Mouse (Mus musculus): ENCODE measurements at regions not wholly inside any gene's neighbourhood (a gene's known extent, or its start where the extent isn't known, plus 50 kb on each side); places are given as distances from the start of the nearest gene placed in this dataset.

DNA sequence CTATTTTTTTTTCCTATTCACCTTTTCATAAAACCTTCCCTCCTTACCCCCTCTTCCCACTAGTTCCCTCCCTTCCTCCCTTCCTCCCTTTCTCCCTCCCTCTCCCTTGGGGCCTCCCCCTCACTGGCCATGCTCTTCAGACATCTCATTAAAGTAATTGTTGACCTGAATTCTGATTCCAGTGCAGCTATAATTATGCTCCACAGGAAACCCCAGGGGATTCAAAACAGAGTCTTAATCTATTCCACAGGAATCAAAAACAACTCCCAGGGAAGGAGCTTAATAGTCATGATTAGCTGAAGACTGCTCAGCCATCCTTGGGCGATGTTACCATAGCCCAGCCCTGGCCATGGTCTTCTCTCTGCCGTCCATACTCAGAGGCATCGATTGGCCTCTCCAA, 123.7 kb upstream of the Mocs1 start:
- no peak for TF ChIP-seq CTCF (IDR thresholded peaks at IDR 0.05; ENCODE audit: low read depth)
- TF ChIP-seq EP300 (optimal IDR thresholded peaks at IDR 0.05) = no peak
